In genomic region chr15:96848150-96848549, GRCm38 (mm10) we compare ENCODE assay signal across 7 mouse cellular contexts.
A peak's percentile ranks its signal among the peaks of the same experiment; 100 is the strongest.
DNase-seq lines count a peak whose midpoint lies in the region; ATAC-seq and TF ChIP-seq lines count a peak whose summit lies in the region.

No protein-coding gene starts in this region.

- H3K27me3 ChIP-seq in hindbrain, postnatal 0 days (ENCODE audit: insufficient read depth, low read length), result no peaks in the 10 kb centered on the region
- no peaks in the 10 kb centered on the region for H3K27me3 ChIP-seq in hindbrain, embryonic 14.5 days (ENCODE audit: control insufficient read depth, insufficient read depth, low read length)
- H3K27me3 ChIP-seq in E14TG2a.4 (ENCODE audit: insufficient read depth, low read length), result no peaks in the 10 kb centered on the region; the same call in 1 of the 2 replicates

- H3K36me3 ChIP-seq in hindbrain, postnatal 0 days (ENCODE audit: insufficient read depth, low read length), result no peaks in the 10 kb centered on the region
- H3K36me3 ChIP-seq in hindbrain, embryonic 14.5 days (replicated peaks; ENCODE audit: control insufficient read depth, insufficient read depth), result no peaks in the 10 kb centered on the region
- no peaks in the 10 kb centered on the region for H3K36me3 ChIP-seq in E14TG2a.4 (ENCODE audit: insufficient read depth, low read length)

- no peak overlapping the region for H3K4me3 ChIP-seq in hindbrain, postnatal 0 days (ENCODE audit: low read length)
- no peak overlapping the region for H3K4me3 ChIP-seq in hindbrain, embryonic 14.5 days (replicated peaks; ENCODE audit: low read length)
- H3K4me3 ChIP-seq in E14TG2a.4 (replicated peaks; ENCODE audit: low read length), result no peak overlapping the region

- WGBS in hindbrain, postnatal 0 days, result 76% methylated on average over 2 of the region's 2 CpGs
- WGBS in hindbrain, embryonic 14.5 days, result 77% methylated on average over 2 of the region's 2 CpGs

- no peak overlapping the region for H3K27ac ChIP-seq in hindbrain, postnatal 0 days
- no peak overlapping the region for H3K27ac ChIP-seq in hindbrain, embryonic 14.5 days

- no peak overlapping the region for H3K4me2 ChIP-seq in hindbrain, postnatal 0 days (ENCODE audit: low read depth, low read length)
- H3K4me2 ChIP-seq in hindbrain, embryonic 14.5 days (replicated peaks), result no peak overlapping the region

- H3K9ac ChIP-seq in hindbrain, postnatal 0 days (replicated peaks; ENCODE audit: low read length), result no peak overlapping the region
- no peak overlapping the region for H3K9ac ChIP-seq in hindbrain, embryonic 14.5 days

- no peaks in the 10 kb centered on the region for H3K4me1 ChIP-seq in hindbrain, postnatal 0 days (ENCODE audit: insufficient read depth, low read length)
- H3K4me1 ChIP-seq in hindbrain, embryonic 14.5 days (replicated peaks; ENCODE audit: control insufficient read depth, insufficient read depth, low read length), result no peaks in the 10 kb centered on the region
- H3K4me1 ChIP-seq in E14TG2a.4 (replicated peaks; ENCODE audit: low read depth, low read length), result 0 out of 2 replicates have a peak, but pooled peaks cover under 1% of the 10 kb centered on the region

- peak; percentile 57 for TF ChIP-seq CTCF in hindbrain, postnatal 0 days (IDR thresholded peaks at IDR 0.05; ENCODE audit: low read depth)
- TF ChIP-seq CTCF in E14TG2a.4 (conservative IDR thresholded peaks at IDR 0.05; ENCODE audit: low read length), result peak; percentile 94

- no peak for DNase-seq in hindbrain, postnatal 0 days (ENCODE audit: low spot score)
- no peak for DNase-seq in hindbrain, embryonic 14.5 days (ENCODE audit: low spot score)
- peak; percentile 82 for DNase-seq in ZHBTc4 (ENCODE audit: low read depth, low spot score)
- DNase-seq in lung, postnatal 36 days, result peak; percentile 41
- DNase-seq in ovary, postnatal 14 days (ENCODE audit: low spot score), result no peak

- no peaks in the 10 kb centered on the region for H3K9me3 ChIP-seq in hindbrain, postnatal 0 days (ENCODE audit: low read length)
- H3K9me3 ChIP-seq in hindbrain, embryonic 14.5 days (ENCODE audit: control insufficient read depth, low read length), result no peaks in the 10 kb centered on the region
- H3K9me3 ChIP-seq in E14TG2a.4 (ENCODE audit: low read length), result no peaks in the 10 kb centered on the region

- ATAC-seq in hindbrain, postnatal 0 days, result no peak
- no peak for ATAC-seq in hindbrain, embryonic 14.5 days (ENCODE audit: low FRiP score)
- no peak for ATAC-seq in activated CD4-positive, CD25-positive, alpha-beta regulatory T cell, adult 4 months

Comparison
In these comparisons a context has a peak if more than half of its experiments do, and no peak if none do; other contexts are left out.
1. DNase-seq: peak in ZHBTc4 (single experiment) and lung, postnatal 36 days (single experiment); none in hindbrain, postnatal 0 days (single experiment), hindbrain, embryonic 14.5 days (single experiment) and ovary, postnatal 14 days (single experiment).